Mouse (Mus musculus): ENCODE measurements at regions not wholly inside any gene's neighbourhood (a gene's known extent, or its start where the extent isn't known, plus 50 kb on each side); places are given as distances from the start of the nearest gene placed in this dataset.

DNA sequence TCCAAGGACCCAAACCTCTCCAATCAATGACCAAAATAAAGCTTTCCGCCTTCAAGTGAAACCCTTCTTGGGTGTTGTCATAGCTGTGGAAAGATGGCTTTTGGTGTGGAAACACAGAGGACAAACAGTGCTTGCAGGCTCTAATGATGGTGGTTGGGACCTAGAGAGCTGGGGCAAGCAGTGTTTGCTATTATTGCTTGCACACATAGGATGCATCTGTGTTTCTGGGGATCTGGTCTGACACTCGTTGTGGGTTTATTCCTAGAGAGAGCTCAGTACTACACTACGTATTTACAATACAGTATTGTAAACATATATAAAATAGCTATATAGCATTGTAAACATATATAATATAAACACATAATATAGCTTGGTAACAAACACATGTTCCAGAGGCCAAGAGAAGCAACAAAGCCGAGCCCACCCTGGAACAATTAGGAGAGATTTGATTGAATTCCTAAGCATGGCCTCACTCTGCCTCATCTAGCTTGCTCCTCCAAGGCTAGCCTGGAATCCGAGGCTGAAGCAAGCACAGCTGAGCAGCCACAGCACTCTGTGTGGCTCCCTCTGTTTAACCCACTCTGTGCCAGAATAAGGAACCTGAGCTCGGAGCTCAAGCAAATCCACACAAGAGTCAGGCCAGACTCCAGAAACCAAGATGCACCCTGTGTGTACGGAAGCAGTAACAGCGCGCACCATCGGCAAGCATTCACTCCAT is 200.7 kb upstream of the Lrig3 start:
- TF ChIP-seq CTCF (IDR thresholded peaks at IDR 0.05; ENCODE audit: control insufficient read depth, insufficient read depth, insufficient read length) (no peak), MAX (IDR thresholded peaks at IDR 0.05) (no peak), USF1 (IDR thresholded peaks at IDR 0.05; ENCODE audit: low read depth) (no peak)

Measured in C2C12 (cell line).